Mouse (Mus musculus) liver, embryonic 14.5 days (tissue): ENCODE results near the gene Xrcc5.

ENCODE experiments used
- CTCF ChIP-seq: IDR thresholded peaks from 2 replicates; pipeline ENCODE4 v1.5.1; 2016; ENCODE audit warnings: antibody characterized with exemption, low read depth, control low read depth
- EP300 ChIP-seq: IDR thresholded peaks from 2 replicates; pipeline ENCODE4 v1.6.1; 2016; ENCODE audit warnings: antibody characterized with exemption, low read depth

GRCm38 (mm10) chr1:72283992-72284485, 23.2 kb upstream of the Xrcc5 start, which contains the start of the genes Pecr and Tmem169:
- TF ChIP-seq CTCF = peak; percentile 37
- no peak for TF ChIP-seq EP300
